Mouse (Mus musculus): ENCODE data around the gene Cldn14.
A peak's percentile ranks its signal among the peaks of the same experiment; 100 is the strongest.

The Cldn14 gene

DNA sequence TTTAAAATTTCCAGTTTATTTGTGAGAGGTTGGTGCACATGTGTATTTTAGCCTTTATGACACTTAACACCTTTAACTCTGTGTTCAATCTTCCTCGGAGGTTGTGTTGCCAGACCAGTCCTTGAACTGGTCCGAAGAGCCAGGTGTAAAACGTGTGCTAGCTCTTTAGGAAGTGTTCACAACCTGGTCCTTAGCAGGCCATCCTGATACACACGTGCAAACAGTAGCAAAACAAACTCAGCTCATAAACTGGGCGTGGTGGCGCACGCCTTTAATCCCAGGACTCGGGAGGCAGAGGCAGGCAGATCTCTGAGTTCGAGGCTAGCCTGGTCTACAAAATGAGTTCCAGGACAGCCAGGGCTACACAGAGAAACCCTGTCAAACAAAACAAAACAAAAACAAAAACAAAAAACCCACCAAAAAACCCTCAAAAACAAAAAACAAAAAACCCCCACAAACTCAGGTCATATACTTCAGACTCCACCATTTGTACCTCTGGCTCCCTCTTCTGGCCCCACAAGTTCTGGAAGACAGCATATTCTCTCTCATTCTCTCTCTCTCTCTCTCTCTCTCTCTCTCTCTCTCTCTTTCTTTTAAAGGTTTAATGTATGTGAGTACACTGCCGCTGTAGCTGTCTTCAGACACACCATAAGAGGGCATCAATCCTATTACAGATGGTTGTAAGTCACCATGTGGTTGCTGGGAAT, 65.7 kb downstream of the Cldn14 start:
- DNase-seq, result no peak

DNA sequence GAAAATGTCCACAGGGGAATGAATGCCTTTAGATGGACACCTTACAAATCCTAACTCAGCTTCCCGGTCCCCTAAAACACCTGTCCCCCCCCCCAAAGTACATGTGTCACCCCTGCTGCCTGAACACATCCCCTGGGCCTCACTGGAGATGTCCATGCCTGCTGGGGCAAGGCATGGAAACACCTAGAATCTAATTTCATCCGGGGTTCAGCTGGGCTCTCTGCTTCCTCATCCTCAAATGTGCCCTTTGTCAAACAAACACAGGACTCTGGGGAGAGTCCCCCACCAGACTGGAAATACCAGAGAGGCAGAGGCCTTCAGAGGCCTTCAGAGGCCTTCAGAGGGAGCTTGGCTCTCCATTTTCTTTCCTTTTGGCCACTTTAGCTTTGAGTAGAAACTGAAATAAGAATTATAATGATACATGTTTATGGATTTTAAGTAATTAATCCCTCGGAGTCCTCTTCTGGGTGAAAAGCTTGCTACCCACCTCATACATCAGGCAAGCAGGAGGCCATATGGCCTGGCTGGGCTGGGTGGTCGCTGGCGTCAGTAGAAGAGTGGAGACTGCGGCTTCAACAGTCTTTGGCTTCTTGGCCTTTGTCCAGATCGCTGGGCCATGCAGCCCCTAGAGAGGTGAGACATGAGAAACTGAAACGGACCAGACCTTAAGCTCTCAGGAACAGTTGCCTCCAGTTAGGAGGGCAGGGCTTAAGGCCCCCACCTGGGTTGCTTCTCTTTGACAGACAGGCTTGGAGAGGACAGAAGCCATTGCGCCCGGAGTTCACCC, 66.7 kb downstream of the Cldn14 start:
- DNase-seq, result no peak

DNA sequence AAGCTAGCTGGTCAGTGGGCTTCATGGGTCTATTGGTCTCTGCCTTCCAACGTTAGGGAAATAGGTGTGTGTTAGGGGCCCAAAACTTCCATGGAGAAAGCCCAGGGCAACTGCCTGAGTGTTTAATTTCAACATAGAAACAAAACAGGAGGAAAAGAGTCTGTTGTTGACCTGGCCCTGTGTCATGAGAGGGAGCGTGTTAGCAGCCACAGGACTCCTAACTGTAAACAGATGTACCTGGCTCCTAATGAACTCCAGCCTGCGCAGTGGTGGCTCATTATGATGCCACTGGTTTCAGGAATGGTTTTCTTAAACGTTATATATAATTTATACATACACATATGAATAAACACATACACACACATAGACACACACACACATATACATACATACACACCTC, 68.7 kb downstream of the Cldn14 start:
- DNase-seq, result no peak

DNA sequence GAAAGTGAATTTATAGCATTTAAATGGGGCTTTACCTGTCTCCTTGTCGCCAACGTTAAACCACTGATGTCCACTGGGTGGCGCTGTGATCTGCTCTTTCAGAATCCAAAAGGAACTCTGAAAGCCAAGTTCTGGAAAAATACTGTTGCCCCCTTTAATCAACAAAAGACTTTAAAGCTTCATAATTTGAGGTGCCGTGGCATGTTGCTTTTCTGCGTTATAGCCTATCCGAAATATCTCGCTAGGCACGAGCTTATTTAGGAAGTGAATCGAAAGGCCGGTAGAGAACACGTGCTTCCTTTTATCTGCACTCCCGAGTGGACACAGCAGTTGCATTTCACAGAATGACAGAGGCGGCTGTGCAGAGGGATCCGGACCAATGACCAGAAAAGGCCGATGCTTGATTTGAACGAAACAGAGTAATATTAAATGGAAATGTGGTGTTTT, 70.2 kb downstream of the Cldn14 start:
- peak in 1 of 2 experiments; percentile 69 for DNase-seq

DNA sequence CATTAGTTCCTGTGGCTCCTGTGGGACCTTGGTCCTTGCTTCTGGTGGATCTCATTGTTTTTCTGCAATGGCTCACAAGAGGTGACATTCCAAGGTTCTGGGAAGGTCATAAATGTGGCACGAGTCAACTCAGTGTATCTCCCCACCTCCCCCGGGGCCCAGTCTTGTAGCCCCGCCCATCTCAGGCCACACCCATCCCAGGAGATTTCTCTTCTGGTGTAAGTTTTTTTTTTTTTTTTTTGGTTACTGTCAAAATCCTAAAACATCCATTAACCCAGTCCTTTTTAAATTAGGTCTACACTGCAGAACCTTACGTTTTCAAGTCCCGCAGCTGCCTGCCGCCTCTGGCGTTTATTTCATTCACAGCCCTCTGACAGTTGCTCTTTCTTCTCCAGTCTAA, 73.6 kb downstream of the Cldn14 start:
- DNase-seq, result peak in 1 of 2 experiments; percentile 29

DNA sequence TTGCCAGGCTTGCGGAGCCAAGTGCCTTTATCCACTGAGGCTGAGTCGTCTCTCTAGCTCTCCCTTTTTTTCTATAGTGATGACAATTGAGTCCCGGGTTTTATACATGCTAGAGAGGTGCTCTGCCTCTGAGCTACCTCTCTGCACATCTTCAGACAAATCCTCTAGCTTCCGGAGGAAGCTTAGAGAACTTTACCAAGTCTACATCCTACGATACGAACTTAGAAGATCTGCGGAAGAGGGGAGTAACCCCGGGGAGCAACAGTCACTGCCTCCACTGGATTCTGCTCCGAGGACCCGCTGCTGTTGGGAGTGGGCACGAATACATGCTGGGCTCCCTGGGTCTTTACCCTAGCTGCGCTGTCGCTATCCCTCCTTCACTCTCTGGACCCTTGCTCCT, 74.0 kb downstream of the Cldn14 start:
- DNase-seq, result no peak

DNA sequence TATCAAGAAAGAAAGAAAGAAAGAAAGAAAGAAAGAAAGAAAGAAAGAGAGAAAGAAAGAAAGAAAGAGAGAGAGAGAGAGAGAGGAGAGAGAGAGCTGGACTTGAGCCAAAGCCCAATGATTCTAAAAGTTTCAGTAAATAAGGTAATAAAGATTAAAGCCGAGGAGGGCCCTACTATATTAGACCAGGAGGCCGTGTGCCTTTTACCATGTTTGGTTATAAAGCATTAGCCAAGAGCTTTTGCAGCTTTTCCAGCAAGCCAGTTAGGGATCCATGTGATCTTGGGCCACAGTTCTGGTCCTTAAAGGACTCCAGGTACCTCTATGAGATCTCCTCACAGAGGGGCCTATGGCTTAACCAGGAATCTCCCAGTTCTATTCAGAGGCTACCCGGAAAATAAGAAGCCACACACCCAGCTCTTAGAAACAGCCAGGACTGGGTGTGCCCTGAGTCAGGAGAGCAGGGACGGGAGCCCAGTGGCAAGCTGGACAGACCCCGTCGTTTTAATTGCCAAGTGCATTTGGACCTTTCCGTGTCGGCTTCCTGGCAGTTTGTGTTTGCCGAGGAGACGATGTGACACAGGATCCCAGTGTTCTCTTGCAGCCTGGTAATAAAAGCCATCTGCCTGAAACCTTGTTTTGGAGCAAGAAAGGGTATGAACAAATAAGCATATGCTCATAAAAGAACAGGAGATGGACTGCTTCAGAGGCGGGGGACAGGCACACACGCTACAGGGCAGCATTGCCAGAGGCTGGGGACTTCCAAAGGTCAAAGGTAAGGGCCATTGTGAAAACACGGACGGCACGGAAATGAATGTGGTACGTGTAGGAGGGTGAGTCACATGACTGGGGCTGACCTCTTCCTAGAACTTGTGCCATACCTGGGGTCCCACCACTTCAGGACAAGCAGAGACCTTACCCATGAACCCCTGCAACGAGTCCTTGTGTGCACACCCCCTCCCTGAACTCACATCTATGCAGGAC, 76.2 kb downstream of the Cldn14 start:
- no peak for DNase-seq

DNA sequence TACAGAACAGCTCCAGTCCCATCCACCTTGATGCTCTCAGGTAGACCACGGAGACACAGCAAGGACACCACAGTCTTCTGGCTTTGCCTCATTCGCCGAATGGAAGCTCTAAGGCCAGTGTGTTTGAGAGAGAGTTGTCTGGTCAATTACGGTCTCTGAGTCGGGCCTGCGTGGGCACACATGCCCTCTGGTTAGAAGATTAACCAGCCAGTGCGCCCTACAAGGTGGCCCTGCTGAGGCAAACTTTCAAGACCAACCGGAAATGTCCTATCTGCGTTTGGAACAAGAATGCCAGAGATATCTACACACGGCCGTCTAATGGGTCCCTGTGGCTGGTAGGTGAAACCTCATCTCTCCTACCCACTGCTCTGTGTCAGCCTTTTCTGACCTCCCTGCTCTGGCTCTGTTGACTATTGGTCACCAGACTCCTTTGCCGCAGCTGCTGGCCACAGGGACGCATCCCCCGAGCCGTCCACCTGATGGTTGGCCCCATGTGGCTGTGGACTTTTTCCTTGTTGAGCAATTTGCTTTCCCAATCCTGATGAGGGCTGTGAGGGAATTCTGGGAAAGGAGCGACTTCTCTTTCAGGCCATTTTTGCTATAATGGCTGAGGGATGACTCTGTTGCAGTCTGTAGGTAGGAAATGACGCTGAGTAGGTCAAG, 79.1 kb downstream of the Cldn14 start:
- DNase-seq, result no peak

DNA sequence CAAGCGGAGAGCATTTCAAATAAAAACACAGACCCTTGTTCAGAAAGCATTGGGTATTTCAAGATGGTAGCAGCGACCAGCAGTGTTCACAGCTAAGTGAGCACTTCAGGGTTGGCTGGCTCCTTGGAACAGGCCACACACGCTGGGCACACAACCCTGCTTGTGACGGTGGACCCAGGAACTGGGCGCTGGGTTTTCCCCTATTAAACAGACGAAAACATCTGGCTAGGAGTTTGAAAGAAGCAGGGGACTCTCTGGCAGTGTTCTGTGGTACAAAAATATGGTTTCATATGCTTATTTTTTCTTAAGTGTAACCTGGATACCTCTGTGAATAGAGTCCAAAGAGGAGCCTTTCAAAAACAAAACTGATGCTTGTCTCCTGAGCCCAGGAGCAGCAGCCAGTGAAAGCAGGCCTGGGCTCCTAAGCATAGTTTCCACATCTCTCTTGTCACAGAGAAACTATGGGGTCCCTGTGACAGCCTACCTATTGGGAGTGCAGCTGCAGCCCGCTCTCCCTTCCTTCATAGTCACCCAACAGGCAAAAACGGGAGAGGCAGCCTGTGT, 82.9 kb downstream of the Cldn14 start:
- DNase-seq, result no peak

DNA sequence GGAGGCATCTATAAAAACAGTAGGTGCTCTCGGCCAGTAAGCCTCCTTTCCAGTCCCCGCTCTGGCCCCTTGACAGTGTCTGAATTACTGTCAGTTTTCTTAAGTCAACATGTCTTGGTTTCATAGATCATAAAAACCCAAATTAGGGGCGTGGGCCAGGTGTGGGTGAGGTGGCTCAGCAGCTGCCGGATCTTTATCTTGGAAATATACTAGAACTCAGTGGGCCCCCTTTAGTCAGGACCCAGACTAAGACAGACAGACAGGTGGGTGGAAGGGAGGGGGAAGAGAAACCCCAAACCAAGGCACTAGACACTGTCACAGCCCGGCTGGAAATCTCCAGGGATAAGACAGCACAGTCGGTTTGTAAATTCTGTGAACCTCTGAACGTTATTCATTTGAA, 84.8 kb downstream of the Cldn14 start:
- no peak for DNase-seq

DNA sequence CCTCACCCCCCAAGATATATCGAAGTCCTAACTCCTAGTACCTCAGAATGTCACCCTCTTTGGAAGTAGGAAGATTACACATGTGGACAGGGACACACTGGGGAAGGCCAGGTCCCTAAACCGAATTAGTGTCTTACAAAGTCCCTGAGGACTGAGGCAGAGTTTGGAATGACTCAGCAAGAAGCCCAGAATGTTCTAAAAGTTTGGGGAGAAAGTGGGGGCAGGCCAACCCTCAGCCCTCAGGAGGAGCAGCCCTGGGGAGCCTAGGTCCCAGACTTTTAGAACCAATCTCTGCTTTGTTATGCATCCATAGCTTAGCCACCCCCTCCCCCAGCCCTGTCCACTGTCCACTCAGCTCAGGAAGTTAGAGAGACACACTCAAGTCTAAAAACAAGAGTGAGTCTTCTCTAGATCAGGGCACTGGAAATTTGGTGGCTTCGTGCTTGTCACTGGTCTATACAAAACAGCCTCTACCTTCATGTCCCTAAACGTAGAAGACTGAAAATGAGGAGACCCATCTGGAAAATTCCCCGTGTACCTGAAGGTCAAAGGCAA, 85.7 kb downstream of the Cldn14 start:
- no peak for DNase-seq

DNA sequence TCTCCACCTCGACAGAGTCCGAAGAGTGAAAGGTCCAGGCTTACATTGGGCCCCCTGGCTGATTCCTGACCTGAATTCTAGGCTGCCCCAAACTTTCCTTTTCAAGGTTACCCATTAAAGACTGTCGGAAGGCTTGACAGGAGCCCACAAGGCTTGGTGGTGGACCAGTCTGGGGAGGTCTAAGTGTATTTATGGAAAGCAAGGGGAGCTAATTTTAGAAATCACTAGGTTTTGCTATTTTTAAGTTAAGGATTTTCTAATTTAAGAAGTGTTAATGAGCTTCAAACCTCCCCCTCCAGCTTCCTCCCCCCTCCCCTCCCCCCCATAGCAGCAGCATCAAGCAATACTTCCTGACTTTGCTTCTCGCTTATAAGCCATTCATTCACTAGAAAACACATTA, 88.0 kb downstream of the Cldn14 start:
- DNase-seq, result no peak

DNA sequence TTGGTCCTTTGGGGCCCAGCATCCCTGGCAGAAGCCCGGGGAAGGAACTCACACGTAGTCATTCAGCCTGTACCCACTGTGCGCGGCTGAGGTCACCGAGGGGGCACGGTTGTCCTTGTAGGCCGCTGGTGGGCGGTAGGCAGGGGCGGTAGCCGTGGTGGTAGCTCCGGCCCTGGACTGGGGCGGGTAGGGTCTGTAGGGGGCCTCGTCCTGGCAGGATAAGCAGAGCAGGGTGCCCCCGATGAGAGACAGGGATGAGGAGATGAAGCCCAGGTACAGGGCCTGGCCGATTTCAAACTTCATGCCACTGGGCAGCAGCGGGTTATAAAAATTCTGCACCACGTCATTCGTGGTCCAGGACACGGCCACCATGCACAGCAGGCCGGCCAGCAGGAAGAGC, 89.4 kb downstream of the Cldn14 start:
- no peak for DNase-seq

DNA sequence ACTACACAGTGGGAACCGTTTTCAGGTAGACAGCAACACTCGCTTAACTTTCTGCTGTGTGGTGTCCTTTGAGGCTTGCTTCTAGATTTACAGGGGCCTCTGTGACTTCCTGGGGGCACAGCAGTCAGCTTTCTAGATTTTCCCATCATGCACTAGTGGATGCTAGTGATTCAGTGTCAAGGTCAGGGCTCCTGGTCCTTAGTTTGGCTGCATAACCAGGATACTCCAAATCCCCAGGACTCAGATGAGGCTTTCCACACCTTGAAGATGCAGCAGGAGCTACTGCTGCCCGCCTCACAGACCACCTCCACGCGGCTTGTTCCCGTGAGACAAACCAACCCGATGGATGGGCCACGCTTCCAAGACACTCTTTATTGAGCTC, 90.0 kb downstream of the Cldn14 start:
- no peak for DNase-seq

DNA sequence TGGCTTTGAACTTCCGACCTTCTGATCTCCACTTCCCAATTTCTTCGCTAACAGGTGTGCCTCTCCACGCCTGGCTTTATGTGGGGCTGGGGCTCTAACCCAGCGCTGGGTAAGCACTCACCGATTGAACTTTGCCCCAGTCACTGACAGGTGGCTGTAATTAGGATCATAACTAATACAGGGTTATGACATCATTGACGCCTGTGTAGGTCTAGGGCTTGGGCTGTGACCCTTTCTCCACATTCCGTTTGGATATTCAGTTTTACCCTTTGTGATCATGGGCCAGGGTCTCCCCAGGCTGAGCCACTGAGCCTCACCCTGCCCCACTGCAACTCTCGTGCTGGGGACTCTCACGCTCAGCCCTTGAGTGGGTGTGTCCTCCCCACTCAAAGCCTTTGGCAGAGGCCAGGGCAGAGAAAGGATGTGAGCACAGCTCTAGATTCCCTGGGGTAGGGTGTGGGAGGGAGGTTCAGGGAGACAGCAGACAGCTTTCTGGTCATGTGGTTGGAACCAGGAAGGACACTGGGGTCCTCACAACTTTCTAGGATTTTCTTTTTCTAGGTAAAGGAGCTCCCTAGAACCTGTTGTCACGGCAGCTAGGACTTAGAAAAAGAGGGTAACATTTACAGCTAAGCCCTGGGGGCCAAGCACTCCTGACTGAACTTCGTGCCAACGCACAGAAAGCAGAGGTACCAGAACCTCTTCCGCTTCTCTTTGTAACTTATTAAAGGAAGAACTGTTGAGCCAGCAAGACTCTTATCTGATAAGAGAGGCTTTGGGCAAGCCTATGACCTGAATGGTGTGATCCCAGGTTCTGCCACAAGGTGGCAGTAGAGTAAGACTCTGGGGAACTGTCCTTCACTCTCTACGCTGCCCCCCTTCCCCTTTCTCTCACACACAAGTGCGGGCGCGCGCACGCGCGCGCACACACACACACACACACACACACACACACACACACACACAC, 90.6 kb downstream of the Cldn14 start:
- DNase-seq, result peak; percentile 57 to 84

DNA sequence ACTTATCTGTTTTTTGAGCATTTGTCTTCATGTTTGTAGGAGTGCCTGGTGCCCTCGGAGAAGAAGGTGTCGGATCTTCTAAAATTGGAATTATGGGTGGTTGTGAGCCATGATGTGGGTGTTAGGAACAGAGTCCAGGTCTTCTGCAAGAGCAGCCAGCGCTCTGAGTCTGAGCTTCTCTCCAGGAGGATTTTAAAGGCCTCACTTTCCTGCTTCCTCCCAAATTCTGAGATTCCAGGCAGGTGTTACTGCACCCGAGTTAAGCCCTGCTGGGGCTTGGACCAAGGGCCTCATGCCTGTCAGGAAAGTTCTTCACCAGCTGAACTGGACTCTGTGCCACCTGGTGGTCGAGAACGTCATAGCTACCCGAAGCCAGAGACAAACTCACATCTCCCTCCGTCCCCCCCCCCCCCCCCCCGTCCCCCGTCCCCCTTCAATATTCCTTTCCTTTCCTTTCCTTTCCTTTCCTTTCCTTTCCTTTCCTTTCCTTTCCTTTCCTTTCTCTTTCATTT, 93.2 kb downstream of the Cldn14 start:
- DNase-seq, result peak; percentile 39 to 64

DNA sequence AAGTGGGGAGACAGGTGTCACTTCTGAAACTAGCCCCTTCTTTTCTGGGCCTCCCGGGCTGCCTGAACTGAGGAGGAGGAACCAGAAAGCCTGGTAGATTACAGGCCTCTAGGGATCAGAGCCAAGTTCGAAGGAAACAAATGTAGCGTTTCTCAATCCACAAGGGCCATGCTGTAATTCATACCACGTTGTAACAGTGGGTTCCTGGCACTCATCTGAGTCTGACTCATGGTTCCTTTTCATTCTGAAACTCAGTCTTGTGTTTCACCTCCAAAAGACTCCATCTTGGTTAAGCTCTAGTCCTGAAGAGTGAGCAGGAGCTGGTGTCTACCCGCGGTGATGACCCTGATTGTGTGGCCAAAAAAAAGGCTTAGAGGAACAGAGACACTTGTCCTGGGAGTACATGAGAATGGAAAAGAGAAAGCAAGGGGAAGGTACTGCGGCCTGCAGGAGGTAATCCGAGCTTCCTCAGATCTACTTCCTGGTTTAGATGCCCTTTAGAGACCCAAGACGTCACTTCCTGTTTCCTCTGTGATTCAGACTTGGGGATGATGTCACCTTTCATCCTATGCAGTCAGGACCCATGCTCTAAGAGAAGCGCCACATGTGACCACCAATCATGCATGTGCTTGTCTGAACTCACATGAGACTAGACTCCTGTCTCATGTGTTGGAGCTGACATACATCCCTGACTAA, 94.6 kb downstream of the Cldn14 start:
- DNase-seq, result no peak

DNA sequence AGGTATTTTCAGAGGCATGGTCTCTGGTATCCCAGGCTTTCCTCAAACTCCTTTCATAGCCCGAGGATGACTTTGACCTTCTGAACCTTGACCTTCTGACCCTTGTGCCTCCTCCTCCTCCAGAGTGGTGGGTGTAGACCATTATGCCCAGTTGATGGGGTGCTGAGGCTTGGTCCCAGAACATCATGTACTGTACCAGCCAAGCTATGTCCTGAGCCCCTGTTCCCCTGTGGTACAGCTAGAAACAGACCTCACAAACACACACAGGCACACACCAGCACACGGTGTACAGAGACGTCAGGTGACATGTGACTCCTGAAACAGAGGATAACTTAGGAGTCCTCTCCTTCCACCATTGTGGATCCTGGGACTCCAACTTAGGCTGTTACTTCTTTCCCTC, 95.8 kb downstream of the Cldn14 start:
- DNase-seq, result no peak

DNA sequence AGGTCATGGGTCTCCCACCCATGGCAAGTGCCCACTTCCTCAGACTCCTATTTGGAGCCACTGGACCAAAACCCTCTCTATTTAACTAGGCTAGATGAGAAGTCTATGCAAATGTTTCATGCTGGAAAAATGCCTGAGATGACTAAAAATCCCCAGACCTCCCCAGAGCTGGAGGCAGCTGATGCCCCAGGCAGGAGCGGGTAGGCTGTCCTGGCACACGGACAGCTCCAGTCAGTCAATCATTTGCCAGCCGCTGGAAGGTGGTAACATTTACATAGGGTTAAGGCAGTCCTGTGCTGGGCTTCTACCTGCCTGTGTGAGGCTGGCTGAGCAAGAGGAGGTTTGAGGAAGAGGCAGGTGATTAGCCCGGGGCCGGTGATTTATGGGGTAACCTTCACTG, 96.5 kb downstream of the Cldn14 start:
- no peak for DNase-seq
